Mouse (Mus musculus) c-Kit-negative CD71-positive TER-119-positive erythroid progenitor cells, embryonic 14.5 days (primary cell): ENCODE data around the gene Arl15.

Source experiments
- DNase-seq: peaks from one replicate; pipeline ENCODE4 v3.0.0-alpha.2; 2013; ENCODE audit warnings: low read depth, low spot score

The Arl15 gene

DNA sequence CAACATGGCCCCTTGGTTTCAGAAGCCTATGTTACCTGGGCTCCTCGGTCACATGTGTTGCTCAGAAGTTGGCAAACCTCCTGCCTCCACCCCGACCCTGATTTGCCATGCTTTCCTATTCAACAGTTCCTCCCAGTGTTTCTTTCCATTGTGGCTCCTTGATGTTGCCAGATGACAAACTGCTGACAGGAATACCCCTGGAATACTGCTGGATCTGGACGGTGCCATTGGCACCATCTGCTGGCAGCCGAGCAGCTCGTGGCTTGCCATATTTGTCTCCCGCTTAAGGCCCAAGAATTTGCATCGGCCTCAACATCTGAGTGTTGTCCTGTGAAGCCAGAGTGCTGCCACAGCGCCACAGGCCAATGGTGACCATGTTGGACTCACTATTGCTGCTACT, 348.5 kb downstream of the Arl15 start:
- DNase-seq, result no peak

DNA sequence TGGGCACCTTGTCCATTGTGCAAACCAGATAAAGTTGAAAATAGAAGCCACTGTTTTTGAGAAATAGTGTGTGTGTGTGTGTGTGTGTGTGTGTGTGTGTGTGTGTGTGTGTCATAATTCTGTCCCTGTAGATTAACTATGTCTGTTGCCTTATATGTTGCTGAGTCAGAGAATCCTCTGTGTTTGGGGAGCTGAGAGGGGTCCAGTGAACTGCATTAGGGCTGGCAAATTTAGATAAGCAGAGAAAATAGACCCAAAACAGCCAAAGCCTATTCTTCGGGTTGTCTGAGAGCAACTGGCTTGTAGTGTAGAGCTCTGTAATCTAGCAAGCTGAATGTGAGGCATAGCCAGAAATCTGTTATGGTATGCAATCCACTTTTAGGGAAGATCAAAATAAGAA, 348.9 kb downstream of the Arl15 start:
- DNase-seq, result no peak

DNA sequence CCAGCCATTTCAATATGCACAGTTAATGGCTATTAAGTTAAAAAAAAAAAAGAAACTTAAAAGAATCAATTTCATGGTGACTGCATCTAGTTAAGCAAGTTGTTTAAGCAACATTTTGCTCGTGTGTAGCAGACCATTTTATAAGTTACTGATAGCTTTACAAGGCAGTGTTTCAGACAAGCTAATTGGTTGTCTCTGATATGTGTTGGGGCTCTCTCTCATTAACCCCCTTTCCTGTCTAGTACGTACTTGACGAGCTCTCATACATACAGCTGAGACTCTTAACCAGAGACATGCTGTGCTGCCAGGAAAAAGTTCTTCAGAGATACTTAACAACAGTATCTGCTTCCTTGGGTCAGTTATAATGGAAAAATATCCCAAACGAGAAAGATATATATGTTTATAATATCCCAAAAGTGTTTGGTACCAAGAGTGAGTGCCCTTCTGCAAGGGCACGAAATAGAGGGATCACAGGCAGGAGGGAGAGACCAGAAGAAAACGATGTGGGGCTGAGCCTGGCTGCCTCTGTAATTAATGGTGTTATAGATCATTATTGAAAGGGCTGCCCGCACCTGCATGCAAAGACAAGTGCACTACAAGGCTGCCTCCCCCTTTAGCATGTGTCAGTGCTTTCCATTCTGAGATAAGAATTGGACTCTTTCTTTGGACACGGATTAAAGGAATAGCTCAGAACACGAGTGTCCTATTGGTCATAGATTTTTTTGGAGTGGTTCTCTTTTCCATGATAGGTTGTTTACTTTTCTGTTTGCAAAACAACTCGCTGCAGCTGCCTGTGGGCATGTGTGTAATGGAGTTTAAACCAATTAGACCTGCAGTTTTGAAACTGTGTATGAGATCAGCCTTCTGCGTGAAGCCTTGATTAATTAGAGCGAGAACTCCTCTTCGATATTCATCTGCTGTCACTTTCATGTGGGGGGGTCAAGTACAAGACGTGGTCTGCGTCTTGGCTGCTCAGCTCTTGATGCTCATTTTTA, 350.0 kb downstream of the Arl15 start:
- no peak for DNase-seq

DNA sequence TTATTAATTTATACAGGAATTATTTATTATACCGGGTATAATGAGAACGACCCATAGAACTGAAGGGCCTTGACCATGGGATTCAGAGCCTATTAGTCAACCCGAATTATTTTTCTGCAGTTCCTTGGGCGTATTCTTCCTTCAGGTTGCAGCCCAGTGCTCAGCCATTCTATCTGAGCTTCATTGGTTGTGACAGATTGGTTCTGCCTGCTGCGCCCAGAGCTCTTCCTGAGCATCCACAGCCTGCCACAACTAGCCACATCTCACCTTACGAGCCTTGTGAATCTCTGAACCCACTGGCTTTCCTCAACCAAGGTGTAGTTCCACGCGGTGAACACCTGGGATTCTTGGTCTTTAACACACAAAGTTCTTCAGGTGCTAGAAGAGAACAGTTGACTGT, 350.9 kb downstream of the Arl15 start:
- no peak for DNase-seq

DNA sequence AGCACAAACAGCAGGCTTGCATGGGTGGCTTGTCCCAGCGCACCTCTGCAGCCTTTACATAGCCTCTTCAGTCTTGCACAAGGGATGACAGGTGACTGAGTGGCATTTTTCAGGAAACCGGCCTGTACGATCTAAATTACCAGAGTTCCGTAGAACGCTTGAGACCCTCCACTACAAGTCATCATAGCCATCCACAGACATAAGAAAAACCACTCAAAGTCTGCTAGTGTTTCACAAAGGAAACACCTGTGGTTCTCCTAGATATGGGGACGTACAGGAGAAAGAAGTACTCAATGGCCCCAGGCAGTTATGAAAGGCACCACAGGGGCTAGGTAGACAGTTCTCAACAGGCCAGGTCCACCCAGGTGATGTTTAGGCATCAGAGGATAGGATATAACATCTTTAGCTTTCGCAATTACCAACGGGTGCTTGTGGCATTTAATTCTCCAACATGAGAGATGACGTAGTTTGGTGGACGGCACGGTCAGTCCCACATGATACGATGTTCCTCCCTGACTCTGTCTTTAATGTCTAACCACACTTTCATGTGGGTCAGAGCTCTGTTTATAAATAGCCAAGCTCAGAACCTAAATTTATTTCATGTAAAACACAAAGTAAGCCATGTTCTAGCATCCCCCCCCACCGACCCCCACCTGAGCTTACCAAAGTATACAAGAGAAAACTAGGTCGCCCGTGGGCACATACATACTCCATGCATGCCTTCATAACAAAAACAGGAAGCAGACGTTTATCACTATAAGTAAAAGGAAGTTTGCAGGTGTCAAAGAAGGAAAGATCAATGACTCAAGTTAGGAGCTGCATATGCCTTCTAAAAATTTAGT, 356.8 kb downstream of the Arl15 start:
- DNase-seq, result no peak

DNA sequence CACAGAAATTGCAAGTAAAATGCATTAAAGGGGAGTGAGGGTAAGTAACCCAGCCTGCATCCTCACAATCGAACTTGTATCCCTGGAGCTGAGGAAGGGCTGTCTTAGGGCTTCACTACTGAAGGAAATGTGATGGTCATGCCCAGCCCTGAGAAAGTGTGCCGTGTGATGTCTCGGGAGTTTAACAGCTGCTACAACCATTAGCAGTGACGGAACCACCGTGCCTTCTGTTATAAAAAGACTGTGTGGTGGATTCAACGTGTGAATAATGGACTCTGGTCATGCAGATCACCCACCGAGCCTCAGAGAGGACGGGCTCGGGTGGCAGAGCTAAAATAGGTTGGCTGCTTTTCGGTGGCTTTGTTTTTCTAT, 357.4 kb downstream of the Arl15 start:
- DNase-seq, result no peak

DNA sequence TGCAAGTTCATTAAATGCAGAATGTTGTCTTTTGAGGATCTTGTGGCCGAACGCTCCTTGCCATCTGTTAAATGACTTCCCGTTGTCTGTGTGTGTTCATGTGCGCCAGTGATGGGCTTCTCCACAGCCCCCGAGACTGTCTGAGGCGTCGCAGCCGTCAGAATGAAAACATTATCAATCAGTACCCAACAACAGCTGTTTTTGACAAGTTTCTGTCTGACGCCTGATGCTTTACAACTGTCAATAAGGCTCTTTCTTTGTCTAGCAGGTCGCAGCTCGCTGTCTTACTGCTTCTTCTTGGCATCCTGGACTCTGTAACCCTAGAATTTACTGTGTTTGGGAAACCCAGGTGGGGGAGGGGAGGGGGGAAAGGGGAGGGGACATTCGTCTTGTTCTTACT, 362.4 kb downstream of the Arl15 start:
- no peak for DNase-seq

DNA sequence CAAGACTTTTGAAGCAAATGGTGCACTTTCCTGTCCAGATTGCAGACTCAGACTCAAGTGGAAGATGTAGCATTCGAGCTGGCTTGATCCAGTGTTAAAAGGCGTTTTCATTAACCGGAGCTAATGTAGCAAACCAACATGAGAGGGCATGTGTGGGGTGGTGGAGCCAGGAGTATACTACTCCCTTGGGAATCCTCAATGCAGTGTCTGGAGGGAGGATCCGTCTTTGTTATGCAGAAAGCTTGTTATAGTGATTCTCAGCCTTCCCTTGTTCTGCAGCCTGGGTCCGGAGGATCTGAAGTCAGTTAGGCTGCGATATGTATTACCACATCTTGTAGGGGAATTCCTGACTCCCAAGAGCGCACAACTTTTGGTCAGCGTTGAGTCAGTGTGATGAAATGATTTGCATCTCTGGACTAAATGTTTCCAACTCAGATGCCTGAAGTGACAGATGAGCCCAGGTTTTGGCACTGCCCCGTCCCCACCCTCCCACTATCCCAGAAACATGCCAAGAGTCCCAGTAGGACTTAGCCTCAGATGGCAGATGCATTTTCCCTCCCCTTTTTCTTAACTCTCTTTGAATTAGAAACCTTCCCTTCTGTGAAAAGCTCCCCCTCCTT, 363.9 kb downstream of the Arl15 start:
- DNase-seq, result no peak

DNA sequence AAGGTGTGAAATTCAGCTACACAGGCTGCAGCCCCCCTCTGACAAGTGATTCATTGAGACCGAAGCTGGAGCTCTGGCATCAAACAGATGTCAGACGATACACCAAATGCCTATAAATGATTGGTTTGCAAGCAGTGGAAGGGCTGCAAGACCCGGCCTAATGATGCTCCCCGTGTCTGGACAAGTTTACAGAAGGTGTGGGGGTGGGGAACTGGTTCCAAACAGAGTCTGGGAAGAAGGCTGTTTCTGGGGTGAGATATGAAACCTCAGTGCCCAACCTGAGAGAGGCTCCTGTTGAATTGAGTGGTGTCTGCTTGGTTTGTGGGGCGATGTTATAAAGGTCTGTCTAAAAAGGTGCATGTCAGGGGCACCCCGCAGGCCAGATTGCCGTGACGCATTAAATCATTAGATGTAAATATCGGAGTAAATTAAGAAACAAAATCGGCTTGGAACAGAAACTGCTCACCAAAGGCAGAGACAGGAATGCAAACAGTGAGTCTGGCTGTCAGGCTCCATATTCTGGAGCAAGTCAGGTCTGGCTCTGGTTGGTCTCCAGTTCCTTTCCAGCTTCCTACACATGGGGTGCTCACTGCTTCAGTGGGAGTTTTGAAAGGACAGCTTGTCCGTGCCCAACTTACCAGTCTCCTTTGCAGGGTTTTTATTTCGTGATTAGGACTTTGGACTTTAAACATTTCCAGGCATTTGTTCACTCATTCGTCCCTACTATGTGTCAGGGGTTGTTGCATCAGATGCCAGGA, 365.5 kb downstream of the Arl15 start:
- DNase-seq, result no peak

DNA sequence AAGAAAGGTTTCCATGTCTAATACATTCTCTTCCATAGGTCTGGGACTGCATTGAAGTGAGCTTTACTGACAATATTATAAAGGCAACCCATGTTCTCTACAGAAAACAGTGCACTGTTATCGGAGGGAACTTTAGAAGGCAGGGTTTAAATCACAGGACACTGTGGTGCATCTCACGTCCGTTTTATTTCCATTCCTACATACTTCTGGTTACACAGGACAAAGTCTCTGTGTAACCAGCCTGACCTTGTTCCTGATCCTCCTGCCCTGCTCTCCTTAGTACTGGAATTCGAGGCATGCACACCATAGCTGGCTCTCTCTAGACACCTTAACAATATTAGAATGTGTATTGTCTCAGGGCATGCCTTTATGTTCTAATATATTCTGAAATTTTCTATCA, 368.4 kb downstream of the Arl15 start:
- no peak for DNase-seq

DNA sequence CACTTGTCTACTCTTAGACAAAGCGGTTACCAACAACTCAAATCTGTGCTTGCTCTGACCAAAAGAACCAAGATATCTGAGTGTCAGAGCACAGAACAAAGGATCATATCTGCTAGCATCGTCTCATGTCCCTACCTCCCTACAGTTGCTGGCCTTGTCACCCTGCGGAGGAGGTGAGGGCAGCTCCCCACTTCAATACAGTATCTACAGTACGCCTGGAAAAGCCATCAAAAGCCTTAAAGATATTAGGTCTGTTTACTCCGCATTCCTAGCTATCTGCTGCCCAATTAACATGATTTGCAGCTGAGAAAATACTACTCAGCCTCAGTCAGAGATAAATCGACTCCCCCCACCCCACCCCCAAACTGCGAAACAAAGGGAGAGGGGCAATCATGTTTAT, 371.3 kb downstream of the Arl15 start:
- DNase-seq, result no peak

DNA sequence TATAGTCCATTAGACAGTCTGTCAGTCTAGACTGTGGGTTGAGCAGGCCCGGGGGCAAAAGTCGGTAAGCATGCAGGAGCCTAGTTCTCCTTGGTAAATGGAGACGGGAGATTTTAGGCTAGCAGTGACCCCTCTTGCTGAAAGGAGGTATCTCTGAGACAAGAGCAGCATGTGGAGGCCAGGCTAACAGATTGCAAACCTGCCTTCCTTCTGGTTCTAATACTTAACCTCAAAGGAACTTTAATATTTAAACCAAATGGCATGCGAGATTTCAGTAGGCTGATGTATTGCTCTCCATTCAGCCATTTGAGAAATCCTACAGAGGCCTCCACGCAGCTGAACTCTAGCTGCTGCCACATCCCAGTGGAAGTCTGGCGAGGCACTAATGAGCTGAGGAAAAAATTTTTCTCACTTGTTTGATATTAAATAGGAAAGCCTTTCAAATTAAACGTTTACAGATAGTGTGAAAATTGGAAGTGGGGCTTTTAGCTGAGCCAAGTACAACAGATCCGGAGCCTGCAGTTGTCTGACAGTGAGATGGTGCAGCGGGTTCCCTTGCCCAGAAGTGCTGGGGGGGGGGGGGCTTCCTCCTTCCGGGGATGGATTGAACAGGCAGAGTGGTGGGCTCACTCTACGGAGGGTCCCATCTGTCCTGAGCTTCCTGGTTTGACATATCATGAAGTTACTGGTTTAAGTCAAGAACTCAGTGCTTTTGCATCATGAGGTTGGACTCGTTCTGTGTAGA, 372.3 kb downstream of the Arl15 start:
- no peak for DNase-seq

DNA sequence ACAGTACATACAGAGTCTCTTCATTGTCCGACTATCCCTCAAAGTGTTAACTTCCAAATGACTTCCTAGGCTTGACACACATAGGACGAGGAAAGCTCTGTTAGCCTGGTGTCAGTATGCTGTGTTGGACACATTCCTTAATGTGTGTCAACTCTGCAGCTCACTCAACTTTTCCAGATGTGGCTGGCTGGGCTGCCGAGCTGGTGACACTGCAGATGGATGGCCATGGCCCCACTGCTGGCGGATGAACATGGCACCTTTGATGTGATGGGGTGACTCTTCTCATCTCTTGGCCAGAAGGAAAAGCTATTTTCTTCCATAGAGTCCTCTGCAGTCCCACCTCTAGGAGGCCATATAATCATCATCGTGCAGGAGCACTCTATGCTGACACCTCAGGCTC, 375.8 kb downstream of the Arl15 start:
- no peak for DNase-seq

DNA sequence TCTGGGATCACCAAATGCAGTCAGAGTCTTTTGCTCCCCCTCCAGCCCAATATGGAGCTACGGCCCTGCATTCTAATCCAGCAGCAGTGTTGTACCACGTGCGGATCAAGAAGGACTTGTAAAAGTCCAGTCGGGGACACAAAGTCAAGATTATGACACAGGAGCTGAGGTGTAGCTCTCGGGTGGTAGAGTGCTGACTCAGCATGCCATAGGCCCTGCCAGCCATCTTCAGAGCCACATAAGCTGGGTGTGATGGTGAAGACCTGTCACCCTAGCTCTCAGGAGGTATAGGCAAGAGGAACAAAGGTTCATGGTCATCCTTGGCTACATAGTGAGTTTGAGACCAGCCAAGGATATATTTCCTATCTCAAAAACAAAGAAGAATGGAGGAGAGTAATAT, 377.2 kb downstream of the Arl15 start:
- DNase-seq, result no peak

DNA sequence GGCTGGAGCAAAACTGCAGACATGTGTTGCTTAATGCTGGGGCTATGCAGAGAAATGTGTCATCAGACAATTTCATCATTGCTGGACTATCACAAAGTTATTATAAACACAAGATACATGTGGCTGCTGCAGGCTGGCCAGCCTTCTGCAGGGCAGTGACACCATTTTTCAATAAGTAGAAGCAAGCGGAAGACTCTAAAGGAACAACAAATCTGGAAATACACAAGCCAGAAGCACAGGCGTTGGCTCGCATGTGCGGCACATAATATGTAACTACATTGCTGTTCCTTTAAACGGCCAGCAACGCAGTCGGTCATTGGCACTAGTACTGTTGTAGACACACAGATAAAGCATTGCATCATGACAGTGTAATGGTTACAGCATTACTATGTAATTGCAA, 393.8 kb downstream of the Arl15 start:
- DNase-seq, result no peak

DNA sequence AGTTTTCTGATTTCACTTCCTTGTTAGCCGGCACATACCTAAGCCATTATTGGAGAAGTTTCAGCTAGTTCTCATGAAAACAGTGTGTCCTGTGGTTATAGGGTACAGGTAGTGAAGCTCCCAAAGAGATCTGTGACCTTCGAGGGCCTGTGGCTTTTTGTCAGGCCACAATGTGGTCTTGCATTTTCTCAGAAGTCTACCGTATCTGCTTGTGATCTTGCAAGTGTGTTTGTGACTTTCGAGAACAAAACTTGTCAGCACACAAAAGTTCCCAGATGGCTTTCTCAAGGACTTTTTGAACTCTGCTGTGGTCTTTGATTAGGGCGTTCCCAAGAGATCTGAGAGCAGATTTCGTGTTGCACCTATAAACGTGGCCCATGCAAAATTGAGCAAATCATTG, 394.5 kb downstream of the Arl15 start:
- no peak for DNase-seq

DNA sequence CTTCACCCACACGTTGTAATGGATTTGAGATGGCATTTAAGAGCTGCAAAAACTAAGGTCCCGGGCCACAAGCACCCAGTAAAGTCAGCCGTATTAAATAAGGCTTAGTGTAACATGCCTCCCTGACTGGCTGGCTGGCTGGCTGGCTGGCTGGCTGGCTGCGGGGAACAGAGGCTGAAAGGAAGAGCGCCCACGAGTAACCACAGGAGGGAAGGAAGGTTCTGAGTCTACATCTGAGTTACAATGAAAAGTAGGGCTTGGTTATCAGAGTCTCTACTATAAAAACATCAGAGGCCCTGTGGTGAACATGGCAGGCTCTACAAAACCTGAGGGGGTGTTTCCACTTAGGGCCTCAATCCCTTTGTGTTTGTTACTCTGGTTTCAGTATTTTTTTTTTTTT, 395.1 kb downstream of the Arl15 start:
- no peak for DNase-seq

DNA sequence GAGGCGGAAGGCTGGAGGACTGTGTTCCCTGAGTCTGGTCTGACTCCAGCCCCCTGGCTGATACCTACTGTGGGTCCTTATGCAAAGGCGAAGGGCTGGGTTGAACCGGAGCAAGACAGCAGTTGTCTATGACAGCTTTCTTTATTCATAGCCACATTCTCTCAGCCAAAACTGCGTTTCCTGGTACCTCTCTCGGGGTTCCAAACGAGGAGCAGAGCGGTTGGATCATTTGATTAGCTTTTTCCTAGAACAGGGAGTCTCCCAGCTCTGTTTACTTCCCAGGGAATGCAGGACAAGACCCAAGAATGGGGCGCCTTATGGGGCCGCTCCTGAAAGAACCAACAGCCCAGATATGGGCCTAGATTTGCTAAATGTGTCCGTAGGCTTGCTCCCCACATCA, 396.6 kb downstream of the Arl15 start:
- DNase-seq, result no peak

DNA sequence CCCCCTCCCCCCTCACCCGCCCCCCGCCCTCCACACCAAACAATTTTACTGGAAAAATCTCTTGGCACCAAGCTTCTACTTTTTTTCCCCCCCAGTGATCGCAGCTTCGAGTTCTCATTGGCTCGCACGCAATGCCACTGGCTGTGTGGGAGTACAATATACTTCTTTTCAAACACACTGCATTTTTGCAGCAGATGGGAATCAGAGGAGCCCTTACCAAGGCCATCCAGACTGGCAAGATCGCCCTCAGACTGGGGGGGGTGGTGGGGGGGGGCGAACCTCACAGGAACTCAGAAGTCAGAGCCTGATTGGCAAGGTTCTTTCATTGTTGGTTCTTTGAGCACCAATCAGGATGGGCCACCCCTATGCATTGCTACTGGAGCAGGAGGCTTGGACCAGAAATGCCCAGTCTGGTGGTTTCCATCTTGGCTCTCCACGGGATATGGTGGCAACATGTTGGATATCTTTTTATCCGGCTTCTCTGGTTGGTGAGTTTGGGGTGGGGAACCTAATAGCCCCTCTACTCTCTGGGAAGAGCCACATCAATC, 404.0 kb downstream of the Arl15 start:
- DNase-seq, result no peak

DNA sequence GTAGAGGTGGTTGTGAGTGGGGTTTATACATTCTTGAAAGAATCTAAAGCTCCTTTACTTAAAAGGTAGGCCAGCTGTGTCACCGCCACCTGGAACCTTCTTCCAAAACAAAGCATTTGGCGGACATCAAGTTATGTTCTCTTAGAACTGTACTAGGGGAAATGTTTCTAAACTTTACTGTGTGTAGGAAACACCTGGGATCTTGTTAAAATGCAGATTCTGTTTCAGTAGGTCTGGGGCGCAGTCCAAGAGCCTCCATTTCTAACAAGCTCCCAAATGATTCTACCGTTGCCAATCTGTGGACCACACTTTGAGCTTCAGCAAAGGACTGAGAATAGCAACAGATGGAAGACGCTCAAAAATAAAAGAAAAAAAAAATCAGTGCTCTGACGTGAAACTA, 405.4 kb downstream of the Arl15 start:
- no peak for DNase-seq

DNA sequence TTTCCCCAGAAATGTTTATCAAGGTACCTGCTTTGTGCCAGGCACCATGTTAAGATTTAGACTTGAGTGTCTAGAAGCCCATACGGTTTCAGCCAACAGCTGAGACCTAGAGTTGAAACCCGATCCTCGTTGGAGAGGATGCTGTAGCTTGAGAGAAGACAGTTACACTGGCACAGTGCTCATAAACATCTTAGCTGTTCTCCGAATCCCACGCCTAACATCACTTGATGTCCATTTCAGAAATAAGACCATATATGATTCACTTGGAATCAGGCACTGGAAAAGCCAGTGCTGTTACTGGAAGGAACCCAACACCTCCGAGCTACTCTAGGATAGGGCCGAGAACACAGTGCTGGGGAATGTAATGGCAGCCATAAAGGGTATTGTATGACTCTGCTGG, 406.2 kb downstream of the Arl15 start:
- no peak for DNase-seq
